Mouse (Mus musculus) cerebellum, postnatal 4 days (tissue): Measurements from ENCODE around the gene Itga4.
A peak's percentile ranks its signal among the peaks of the same experiment; 100 is the strongest.

Experiments used
- DNase-seq, 2 experiments: peaks; one replicate each; pipeline ENCODE4 v3.0.0; 2022; ENCODE audit warnings: low spot score in 2 of 2, mixed read lengths in 1 of 2

Itga4 gene

GRCm38 (mm10) chr2:79352100-79352802, 97.0 kb downstream of the Itga4 start:
- no peak for DNase-seq

- no peak for DNase-seq
Measured at GRCm38 (mm10) chr2:79354773-79355172, 99.5 kb downstream of the Itga4 start.

GRCm38 (mm10) chr2:79357835-79358234, 102.6 kb downstream of the Itga4 start:
- no peak for DNase-seq

- no peak for DNase-seq
Measured at GRCm38 (mm10) chr2:79362029-79362428, 106.8 kb downstream of the Itga4 start.

GRCm38 (mm10) chr2:79363920-79364319, 108.7 kb downstream of the Itga4 start:
- DNase-seq = no peak

- no peak for DNase-seq
Measured at GRCm38 (mm10) chr2:79367451-79368450, 112.5 kb downstream of the Itga4 start.

GRCm38 (mm10) chr2:79368661-79369060, 113.4 kb downstream of the Itga4 start:
- no peak for DNase-seq

- no peak for DNase-seq
Measured at GRCm38 (mm10) chr2:79369061-79369524, 113.9 kb downstream of the Itga4 start.

GRCm38 (mm10) chr2:79369905-79370304, 114.7 kb downstream of the Itga4 start:
- DNase-seq = no peak

- no peak for DNase-seq
Measured at GRCm38 (mm10) chr2:79370711-79371312, 115.6 kb downstream of the Itga4 start.

GRCm38 (mm10) chr2:79371326-79372153, 116.3 kb downstream of the Itga4 start:
- no peak for DNase-seq

- no peak for DNase-seq
Measured at GRCm38 (mm10) chr2:79372154-79372467, 116.9 kb downstream of the Itga4 start.

- peak in 1 of 2 experiments; percentile 60 for DNase-seq
Measured at GRCm38 (mm10) chr2:79372486-79373200, 117.4 kb downstream of the Itga4 start.

- DNase-seq = no peak
Measured at GRCm38 (mm10) chr2:79378346-79379086, 123.3 kb downstream of the Itga4 start.

- no peak for DNase-seq
Measured at GRCm38 (mm10) chr2:79379087-79380041, 124.1 kb downstream of the Itga4 start.
